Comparison of ENCODE assay signal across 8 mouse cellular contexts in genomic region chr19:60756192-60757098, GRCm38 (mm10). TPM values are rescaled to one million over a fixed set of nuclear protein-coding genes. Genes with fewer than 3 reads are reported as not detected.
DNase-seq lines count a peak whose midpoint lies in the region; ATAC-seq and TF ChIP-seq lines count a peak whose summit lies in the region.

No protein-coding gene starts in this region.

- H3K4me2 ChIP-seq in embryonic facial prominence, embryonic 14.5 days (ENCODE audit: low read depth, low read length), result peak overlapping the region; percentile 99
- peak overlapping the region; percentile 90 for H3K4me2 ChIP-seq in heart, embryonic 16.5 days (ENCODE audit: low read depth, low read length)
- H3K4me2 ChIP-seq in liver, embryonic 16.5 days (ENCODE audit: low read depth, low read length), result peak overlapping the region; percentile 100
- H3K4me2 ChIP-seq in neural tube, embryonic 12.5 days (replicated peaks), result peak overlapping the region; percentile 99

- WGBS in embryonic facial prominence, embryonic 14.5 days, result 0% methylated on average over 22 of the region's 115 CpGs
- under 1% methylated on average over 105 of the region's 115 CpGs for WGBS in heart, embryonic 16.5 days
- WGBS in liver, embryonic 16.5 days (ENCODE audit: insufficient replicate concordance), result 0% methylated on average over 112 of the region's 115 CpGs
- under 1% methylated on average over 115 of the region's 115 CpGs for WGBS in neural tube, embryonic 12.5 days

- peak; percentile 66 for ATAC-seq in embryonic facial prominence, embryonic 14.5 days (ENCODE audit: low read depth)
- ATAC-seq in heart, embryonic 16.5 days (replicated peaks; ENCODE audit: extremely low read depth, insufficient read depth, low FRiP score), result peak; percentile 38
- peak; percentile 31 for ATAC-seq in liver, embryonic 16.5 days (ENCODE audit: low read depth)
- ATAC-seq in neural tube, embryonic 12.5 days (ENCODE audit: low FRiP score, low read depth), result peak; percentile 76

- no peaks in the 10 kb centered on the region for H3K79me3 ChIP-seq in C2C12 (ENCODE audit: low read depth)

- H3K4me1 ChIP-seq in embryonic facial prominence, embryonic 14.5 days (ENCODE audit: control insufficient read depth, insufficient read depth, low read length), result peaks cover 11% of the 10 kb centered on the region
- peaks cover 6% of the 10 kb centered on the region for H3K4me1 ChIP-seq in heart, embryonic 16.5 days (ENCODE audit: control insufficient read depth, insufficient read depth, low read length)
- peaks cover 20% of the 10 kb centered on the region for H3K4me1 ChIP-seq in liver, embryonic 16.5 days (ENCODE audit: control insufficient read depth, low read depth, low read length)
- H3K4me1 ChIP-seq in neural tube, embryonic 12.5 days, result peaks cover 14% of the 10 kb centered on the region

- peak overlapping the region; percentile 44 for H3K27ac ChIP-seq in embryonic facial prominence, embryonic 14.5 days (replicated peaks; ENCODE audit: low read depth, low read length)
- H3K27ac ChIP-seq in heart, embryonic 16.5 days (ENCODE audit: low read length), result no peak overlapping the region
- peak overlapping the region; percentile 70 for H3K27ac ChIP-seq in liver, embryonic 16.5 days (ENCODE audit: low read length)
- H3K27ac ChIP-seq in neural tube, embryonic 12.5 days, result peak overlapping the region; percentile 54

- H3K79me2 ChIP-seq in C2C12 (ENCODE audit: control insufficient read depth, insufficient read depth), result no peaks in the 10 kb centered on the region

- H3K36me3 ChIP-seq in C2C12 (ENCODE audit: control insufficient read depth, insufficient read depth), result peaks cover 25% of the 10 kb centered on the region
- peaks cover 14% of the 10 kb centered on the region; the same call in 1 of the 2 replicates for H3K36me3 ChIP-seq in embryonic facial prominence, embryonic 14.5 days (ENCODE audit: control insufficient read depth, insufficient read depth, low read length)
- H3K36me3 ChIP-seq in heart, embryonic 16.5 days (ENCODE audit: control insufficient read depth, insufficient read depth), result peaks cover 5% of the 10 kb centered on the region; the same call in 1 of the 2 replicates
- peaks cover 8% of the 10 kb centered on the region; the same call in 1 of the 2 replicates for H3K36me3 ChIP-seq in liver, embryonic 16.5 days (ENCODE audit: control insufficient read depth, insufficient read depth)
- H3K36me3 ChIP-seq in neural tube, embryonic 12.5 days, result peaks cover 7% of the 10 kb centered on the region; the same call in 1 of the 2 replicates

- peak overlapping the region; percentile 71 for H3K9ac ChIP-seq in embryonic facial prominence, embryonic 14.5 days (ENCODE audit: low read depth, low read length)
- peak overlapping the region; percentile 67 for H3K9ac ChIP-seq in heart, embryonic 16.5 days (ENCODE audit: low read length)
- H3K9ac ChIP-seq in liver, embryonic 16.5 days (ENCODE audit: low read depth, low read length), result peak overlapping the region; percentile 77
- H3K9ac ChIP-seq in neural tube, embryonic 12.5 days, result peak overlapping the region; percentile 77

- DNase-seq in adrenal gland, postnatal 4 days (ENCODE audit: low spot score in 2 of 2), result peak; percentile 10 to 18
- peak; percentile 38 for DNase-seq in embryonic facial prominence, embryonic 14.5 days (ENCODE audit: low spot score)
- peak; percentile 44 to 67 for DNase-seq in kidney, postnatal 36 days
- peak; percentile 61 for DNase-seq in testis, postnatal 10 days (ENCODE audit: low spot score)

- H3K27me3 ChIP-seq in C2C12 (ENCODE audit: control insufficient read depth, insufficient read depth, insufficient read length), result no peaks in the 10 kb centered on the region
- H3K27me3 ChIP-seq in embryonic facial prominence, embryonic 14.5 days (replicated peaks; ENCODE audit: control insufficient read depth, insufficient read depth, low read length), result no peaks in the 10 kb centered on the region; the same call in 1 of the 2 replicates
- 0 out of 2 replicates have a peak, but pooled peaks cover 5% of the 10 kb centered on the region for H3K27me3 ChIP-seq in heart, embryonic 16.5 days (ENCODE audit: control insufficient read depth, insufficient read depth, low read length)
- H3K27me3 ChIP-seq in liver, embryonic 16.5 days (ENCODE audit: control insufficient read depth, insufficient read depth, low read depth, low read length), result peaks cover 19% of the 10 kb centered on the region
- peaks cover 6% of the 10 kb centered on the region for H3K27me3 ChIP-seq in neural tube, embryonic 12.5 days (replicated peaks)

- no peaks in the 10 kb centered on the region for H3K9me3 ChIP-seq in embryonic facial prominence, embryonic 14.5 days (ENCODE audit: control insufficient read depth, low read length)
- H3K9me3 ChIP-seq in heart, embryonic 16.5 days (replicated peaks; ENCODE audit: control insufficient read depth, low read length), result no peaks in the 10 kb centered on the region
- H3K9me3 ChIP-seq in liver, embryonic 16.5 days (replicated peaks; ENCODE audit: control insufficient read depth, low read length), result no peaks in the 10 kb centered on the region
- no peaks in the 10 kb centered on the region for H3K9me3 ChIP-seq in neural tube, embryonic 12.5 days

- peak overlapping the region; percentile 66 for H3ac ChIP-seq in C2C12 (ENCODE audit: control insufficient read depth, insufficient read length, low read depth)

- no peak for TF ChIP-seq CTCF in C2C12 (IDR thresholded peaks at IDR 0.05; ENCODE audit: control insufficient read depth, insufficient read depth, insufficient read length)

- peak overlapping the region; percentile 41 for H3K4me3 ChIP-seq in C2C12 (ENCODE audit: insufficient read depth, poor library complexity, severe bottlenecking)
- peak overlapping the region; percentile 77 for H3K4me3 ChIP-seq in embryonic facial prominence, embryonic 14.5 days (ENCODE audit: low read depth, low read length)
- H3K4me3 ChIP-seq in heart, embryonic 16.5 days (ENCODE audit: low read length), result peak overlapping the region; percentile 62
- H3K4me3 ChIP-seq in liver, embryonic 16.5 days (ENCODE audit: low read depth, low read length), result peak overlapping the region; percentile 80
- peak overlapping the region; percentile 77 for H3K4me3 ChIP-seq in neural tube, embryonic 12.5 days

TF ChIP-seq in C2C12, 6 proteins besides CTCF, POLR2A, EP300 and RAD21:
- TF ChIP-seq MYOD1 (IDR thresholded peaks at IDR 0.05; ENCODE audit: control insufficient read depth, insufficient read length, low read depth) (no peak), MYOG (IDR thresholded peaks at IDR 0.05; ENCODE audit: control insufficient read depth, extremely low read depth, insufficient read length) (no peak)
TF ChIP-seq in C2C12: peak in this region for 0.

RNA-seq across cellular contexts. Expression of gene Nanos1, which starts 0.7 kb away (rescaled TPM):
- 2.8 TPM for polyA plus RNA-seq in C2C12 (2012; fragmentation: generic; extraction: Trizol)
- 1 to 10 TPM; 1.6 to 2.4 TPM for total RNA-seq in adrenal gland, postnatal 4 days (2021)
- 2.1 and 2.4 TPM in 2 replicates for polyA plus RNA-seq in embryonic facial prominence, embryonic 14.5 days (2014; fragmentation: Nextera tagmentation; extraction: Ambion mirVana)
- 0.76 and 1.1 TPM in 2 replicates for polyA plus RNA-seq in heart, embryonic 16.5 days (2015; fragmentation: Nextera tagmentation; extraction: Ambion mirVana)
- polyA plus RNA-seq in liver, embryonic 16.5 days (2015; fragmentation: Nextera tagmentation; extraction: Ambion mirVana), result 0.85 and 0.87 TPM in 2 replicates
- polyA plus RNA-seq in neural tube, embryonic 12.5 days (2016; fragmentation: Nextera tagmentation; extraction: Ambion mirVana), result 7.7 and 8.5 TPM in 2 replicates

RNA-seq across cellular contexts. Expression of gene Eif3a, which starts 34.0 kb away (rescaled TPM):
- polyA plus RNA-seq in C2C12 (2012; fragmentation: generic; extraction: Trizol), result 68.7 TPM
- 100 to 1,000 TPM; 168 to 173 TPM for total RNA-seq in adrenal gland, postnatal 4 days (2021)
- 165 and 168 TPM in 2 replicates for polyA plus RNA-seq in embryonic facial prominence, embryonic 14.5 days (2014; fragmentation: Nextera tagmentation; extraction: Ambion mirVana)
- 102 and 110 TPM in 2 replicates for polyA plus RNA-seq in heart, embryonic 16.5 days (2015; fragmentation: Nextera tagmentation; extraction: Ambion mirVana)
- 73.8 and 74.4 TPM in 2 replicates for polyA plus RNA-seq in liver, embryonic 16.5 days (2015; fragmentation: Nextera tagmentation; extraction: Ambion mirVana)
- 115 and 121 TPM in 2 replicates for polyA plus RNA-seq in neural tube, embryonic 12.5 days (2016; fragmentation: Nextera tagmentation; extraction: Ambion mirVana)

RNA-seq across cellular contexts. Expression of gene Fam45a, which starts 54.9 kb away (rescaled TPM):
- 8.5 TPM for polyA plus RNA-seq in C2C12 (2012; fragmentation: generic; extraction: Trizol)
- 10 to 100 TPM; 32.9 to 34.7 TPM for total RNA-seq in adrenal gland, postnatal 4 days (2021)
- polyA plus RNA-seq in embryonic facial prominence, embryonic 14.5 days (2014; fragmentation: Nextera tagmentation; extraction: Ambion mirVana), result 40.8 and 46.8 TPM in 2 replicates
- polyA plus RNA-seq in heart, embryonic 16.5 days (2015; fragmentation: Nextera tagmentation; extraction: Ambion mirVana), result 18.0 and 22.7 TPM in 2 replicates
- polyA plus RNA-seq in liver, embryonic 16.5 days (2015; fragmentation: Nextera tagmentation; extraction: Ambion mirVana), result 21.0 and 21.1 TPM in 2 replicates
- 34.8 and 35.5 TPM in 2 replicates for polyA plus RNA-seq in neural tube, embryonic 12.5 days (2016; fragmentation: Nextera tagmentation; extraction: Ambion mirVana)
